Mouse (Mus musculus): ENCODE measurements at regions not wholly inside any gene's neighbourhood (a gene's known extent, or its start where the extent isn't known, plus 50 kb on each side); places are given as distances from the start of the nearest gene placed in this dataset.

- Histone ChIP-seq H3K4me2 (no peak overlapping the region), H3K36me3 (replicated peaks) (no peaks in the 10 kb centered on the region), H3K9ac (no peak overlapping the region), H3K9me3 (peaks cover 4% of the 10 kb centered on the region; the same call in 1 of the 2 replicates), H3K27ac (no peak overlapping the region), H3K4me1 (no peaks in the 10 kb centered on the region), H3K4me3 (replicated peaks) (no peak overlapping the region), H3K27me3 (no peaks in the 10 kb centered on the region)
- ATAC-seq (ENCODE audit: low FRiP score): no peak
- 90% methylated on average over 7 of the region's 7 CpGs for WGBS
Observed at GRCm38 (mm10) chr17:68143307-68143706, 130.3 kb upstream of the L3mbtl4 start.

DNA sequence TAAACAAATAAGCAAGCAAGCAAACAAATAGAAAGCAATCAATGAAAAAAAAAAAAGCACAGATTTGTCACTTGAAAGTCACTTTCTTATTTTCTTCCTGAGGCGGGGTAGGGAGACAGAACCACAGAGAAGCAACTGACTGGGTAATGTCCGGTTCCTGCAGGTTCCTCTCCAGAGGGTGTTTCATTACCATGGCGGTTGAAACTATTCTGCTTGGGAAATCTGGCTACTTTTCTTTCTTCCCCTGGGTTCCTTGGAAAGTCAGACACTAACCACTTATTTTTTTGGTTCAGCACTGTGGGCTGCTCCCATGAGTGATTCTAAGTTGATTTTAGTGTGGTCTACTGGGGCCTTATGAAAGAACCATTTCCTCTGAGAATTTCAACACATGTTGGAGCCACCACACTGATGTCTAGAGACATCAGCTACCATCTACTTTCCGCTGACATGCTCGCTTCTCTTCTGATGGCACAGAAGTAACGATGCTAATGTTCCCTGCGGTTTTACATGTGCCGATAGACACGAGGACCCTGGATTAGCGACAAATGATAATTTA lies 124.3 kb upstream of the L3mbtl4 start:
- Histone ChIP-seq H3K4me2 (no peak overlapping the region), H3K36me3 (replicated peaks) (no peaks in the 10 kb centered on the region), H3K4me3 (replicated peaks) (no peak overlapping the region), H3K27ac (no peak overlapping the region), H3K9me3 (peaks cover 4% of the 10 kb centered on the region; the same call in 1 of the 2 replicates), H3K27me3 (no peaks in the 10 kb centered on the region), H3K9ac (no peak overlapping the region), H3K4me1 (no peaks in the 10 kb centered on the region)
- WGBS: 93% methylated on average over 10 of the region's 10 CpGs
- ATAC-seq (ENCODE audit: low FRiP score): no peak

DNA sequence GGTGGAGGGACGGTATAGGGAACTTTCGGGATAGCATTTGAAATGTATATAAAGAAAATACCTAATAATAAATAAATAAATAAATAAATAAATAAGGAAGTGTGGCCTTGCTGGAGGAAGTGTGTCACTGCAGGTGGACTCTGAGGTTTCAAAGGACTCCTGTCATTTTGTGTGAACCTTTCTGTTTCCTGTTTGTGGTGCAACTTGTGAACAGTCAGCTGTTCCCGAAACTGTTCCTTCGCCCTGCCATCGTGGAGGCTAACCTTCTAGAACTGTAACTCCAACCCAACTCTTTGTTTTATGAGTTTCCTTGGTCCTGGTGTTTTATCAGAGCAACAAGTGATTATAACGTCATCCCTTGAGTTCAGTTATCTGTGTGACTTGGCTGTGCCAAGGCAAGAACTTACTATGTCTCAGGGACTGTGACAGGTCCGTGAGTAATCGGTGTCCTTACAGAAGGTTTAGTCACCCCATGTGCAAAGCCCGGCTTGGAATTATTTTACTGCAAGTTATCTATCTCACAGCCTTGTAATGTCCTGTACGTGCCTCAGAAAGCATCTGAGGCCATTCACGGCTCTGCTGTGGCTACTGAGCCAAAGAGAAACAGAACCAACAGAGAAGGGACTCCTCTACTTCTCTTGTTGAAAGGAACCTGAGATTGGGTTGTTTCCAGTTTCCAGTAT lies 121.0 kb upstream of the L3mbtl4 start:
- H3K9ac ChIP-seq: no peak overlapping the region
- no peak overlapping the region for H3K4me2 ChIP-seq
- no peaks in the 10 kb centered on the region; the same call in 1 of the 2 replicates for H3K4me1 ChIP-seq
- H3K9me3 ChIP-seq: peaks cover 2% of the 10 kb centered on the region; the same call in 1 of the 2 replicates
- WGBS: 93% methylated on average over 11 of the region's 11 CpGs
- H3K27me3 ChIP-seq: no peaks in the 10 kb centered on the region
- no peak for ATAC-seq (ENCODE audit: low FRiP score)
- H3K27ac ChIP-seq: no peak overlapping the region
- no peaks in the 10 kb centered on the region for H3K36me3 ChIP-seq (replicated peaks)
- H3K4me3 ChIP-seq (replicated peaks): no peak overlapping the region

- WGBS: 85% methylated on average over 4 of the region's 4 CpGs
- Histone ChIP-seq H3K27me3 (no peaks in the 10 kb centered on the region), H3K36me3 (replicated peaks) (no peaks in the 10 kb centered on the region), H3K4me1 (peaks cover 8% of the 10 kb centered on the region), H3K27ac (no peak overlapping the region), H3K4me2 (no peak overlapping the region), H3K9me3 (no peaks in the 10 kb centered on the region), H3K9ac (no peak overlapping the region), H3K4me3 (replicated peaks) (no peak overlapping the region)
- ATAC-seq (ENCODE audit: low FRiP score): no peak
Observed at GRCm38 (mm10) chr17:68154879-68155278, 118.7 kb upstream of the L3mbtl4 start.

DNA sequence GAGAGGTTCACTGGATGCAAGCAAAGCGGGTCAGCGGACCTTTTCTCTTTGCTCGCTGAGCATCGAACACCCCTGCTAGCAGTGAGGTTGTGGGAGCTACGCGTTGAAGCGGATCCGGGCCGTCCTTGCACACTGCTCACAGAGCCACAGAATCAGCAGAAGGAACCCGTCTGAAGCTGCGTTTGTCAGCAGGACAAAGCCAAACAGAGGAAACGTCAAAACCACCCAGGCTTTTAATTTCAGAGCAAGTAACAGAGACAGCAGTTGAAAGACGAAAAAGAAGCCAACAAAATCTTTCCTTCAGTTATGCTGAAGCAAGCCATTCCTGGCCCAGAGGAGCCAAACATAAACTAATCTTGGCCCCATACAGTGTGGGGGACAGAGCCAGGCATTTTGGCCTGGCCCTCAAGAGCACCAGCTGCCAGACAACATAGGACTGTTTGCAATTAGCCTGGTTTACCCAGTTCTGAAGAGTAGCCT lies 115.4 kb upstream of the L3mbtl4 start:
- Histone ChIP-seq H3K4me2 (peak overlapping the region; percentile 26), H3K4me3 (replicated peaks) (no peak overlapping the region), H3K9me3 (no peaks in the 10 kb centered on the region), H3K27me3 (no peaks in the 10 kb centered on the region), H3K27ac (no peak overlapping the region), H3K4me1 (peaks cover 8% of the 10 kb centered on the region), H3K9ac (no peak overlapping the region), H3K36me3 (replicated peaks) (no peaks in the 10 kb centered on the region)
- WGBS: 16% methylated on average over 13 of the region's 13 CpGs
- ATAC-seq (ENCODE audit: low FRiP score): peak; percentile 41; the same call in 1 of the 2 replicates

- Histone ChIP-seq H3K9me3 (no peaks in the 10 kb centered on the region), H3K27me3 (no peaks in the 10 kb centered on the region), H3K9ac (no peak overlapping the region), H3K27ac (no peak overlapping the region), H3K4me3 (replicated peaks) (no peak overlapping the region), H3K36me3 (replicated peaks) (no peaks in the 10 kb centered on the region), H3K4me2 (no peak overlapping the region), H3K4me1 (peaks cover 8% of the 10 kb centered on the region)
- WGBS: 87% methylated on average over 2 of the region's 2 CpGs
- no peak for ATAC-seq (ENCODE audit: low FRiP score)
Observed at GRCm38 (mm10) chr17:68161107-68161506, 112.5 kb upstream of the L3mbtl4 start.

GRCm38 (mm10) chr17:68163545-68163944 lies 110.1 kb upstream of the L3mbtl4 start:
- Histone ChIP-seq H3K9me3 (no peaks in the 10 kb centered on the region), H3K4me2 (no peak overlapping the region), H3K4me3 (replicated peaks) (no peak overlapping the region), H3K36me3 (replicated peaks) (no peaks in the 10 kb centered on the region), H3K27me3 (no peaks in the 10 kb centered on the region), H3K9ac (no peak overlapping the region), H3K27ac (no peak overlapping the region), H3K4me1 (peaks cover under 1% of the 10 kb centered on the region; the same call in 1 of the 2 replicates)
- no peak for ATAC-seq (ENCODE audit: low FRiP score)
- 63% methylated on average over 4 of the region's 4 CpGs for WGBS

GRCm38 (mm10) chr17:68164666-68165065 lies 108.9 kb upstream of the L3mbtl4 start:
- Histone ChIP-seq H3K4me3 (replicated peaks) (no peak overlapping the region), H3K9ac (no peak overlapping the region), H3K4me2 (no peak overlapping the region), H3K27ac (no peak overlapping the region), H3K27me3 (no peaks in the 10 kb centered on the region), H3K4me1 (no peaks in the 10 kb centered on the region), H3K9me3 (no peaks in the 10 kb centered on the region), H3K36me3 (replicated peaks) (no peaks in the 10 kb centered on the region)
- WGBS: 80% methylated on average over 2 of the region's 2 CpGs
- ATAC-seq (ENCODE audit: low FRiP score): no peak

- Histone ChIP-seq H3K4me2 (no peak overlapping the region), H3K9me3 (no peaks in the 10 kb centered on the region), H3K4me3 (replicated peaks) (no peak overlapping the region), H3K27ac (no peak overlapping the region), H3K9ac (no peak overlapping the region), H3K27me3 (no peaks in the 10 kb centered on the region), H3K4me1 (no peaks in the 10 kb centered on the region), H3K36me3 (replicated peaks) (no peaks in the 10 kb centered on the region)
- 70% methylated on average over 15 of the region's 15 CpGs for WGBS
- no peak for ATAC-seq (ENCODE audit: low FRiP score)
Observed at GRCm38 (mm10) chr17:68165171-68165825, 108.3 kb upstream of the L3mbtl4 start.

GRCm38 (mm10) chr17:68166397-68166796 lies 107.2 kb upstream of the L3mbtl4 start:
- 0 out of 2 replicates have a peak, but pooled peaks have one; percentile 27 for ATAC-seq (ENCODE audit: low FRiP score)
- Histone ChIP-seq H3K4me2 (no peak overlapping the region), H3K27me3 (no peaks in the 10 kb centered on the region), H3K9ac (no peak overlapping the region), H3K4me1 (no peaks in the 10 kb centered on the region), H3K36me3 (replicated peaks) (no peaks in the 10 kb centered on the region), H3K9me3 (no peaks in the 10 kb centered on the region), H3K27ac (no peak overlapping the region), H3K4me3 (replicated peaks) (no peak overlapping the region)
- WGBS: 85% methylated on average over 4 of the region's 4 CpGs

DNA sequence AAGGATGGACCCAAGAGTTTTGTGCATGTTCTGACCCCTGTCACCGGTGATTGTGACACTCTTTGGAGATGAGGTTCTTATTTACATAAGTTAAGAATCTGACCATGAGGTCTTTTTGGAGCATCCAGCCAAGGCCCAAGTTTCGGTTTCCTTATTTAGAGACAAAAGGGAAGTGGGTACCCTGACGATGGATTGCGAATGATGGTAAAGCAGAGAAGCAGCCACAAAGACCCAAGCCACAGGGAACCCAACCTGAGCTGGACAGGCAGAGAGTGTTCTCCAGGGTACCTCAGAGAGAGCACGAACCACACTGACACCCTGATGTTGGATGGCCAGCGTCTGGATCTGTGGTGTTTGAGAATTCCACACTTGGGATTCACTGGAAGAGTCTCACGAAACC lies 100.8 kb upstream of the L3mbtl4 start:
- ATAC-seq (ENCODE audit: low FRiP score): no peak
- Histone ChIP-seq H3K4me1 (no peaks in the 10 kb centered on the region), H3K9me3 (no peaks in the 10 kb centered on the region), H3K27ac (no peak overlapping the region), H3K27me3 (no peaks in the 10 kb centered on the region), H3K4me2 (no peak overlapping the region), H3K36me3 (replicated peaks) (no peaks in the 10 kb centered on the region), H3K4me3 (replicated peaks) (no peak overlapping the region), H3K9ac (no peak overlapping the region)
- WGBS: 84% methylated on average over 7 of the region's 7 CpGs

DNA sequence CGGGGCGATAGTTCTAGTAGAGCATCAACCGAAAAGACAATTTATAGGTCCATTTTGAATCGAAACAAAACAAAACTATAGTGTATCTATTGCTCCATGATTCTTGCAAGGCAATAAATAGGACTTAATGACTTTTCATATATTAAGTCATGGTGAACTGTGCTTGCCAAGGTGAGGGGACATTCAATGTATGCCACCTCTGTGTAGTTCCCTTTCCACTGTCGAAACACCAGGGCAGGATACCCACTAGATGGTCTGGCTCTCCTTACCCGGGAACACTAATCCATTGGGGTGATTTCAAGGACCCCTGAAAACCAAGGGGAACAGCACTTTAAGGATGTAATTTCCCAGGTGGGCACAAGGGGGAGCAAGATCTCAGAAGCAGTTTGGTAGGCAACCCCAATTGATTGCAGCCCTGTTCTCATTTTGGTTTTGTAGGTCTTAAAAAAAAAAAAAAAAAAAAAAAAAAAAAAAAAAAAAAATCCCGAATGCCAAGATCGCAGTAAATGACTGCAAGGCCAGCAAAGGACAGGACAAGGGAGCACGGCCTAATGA lies 96.9 kb upstream of the L3mbtl4 start:
- H3K9me3 ChIP-seq: no peaks in the 10 kb centered on the region
- no peaks in the 10 kb centered on the region for H3K36me3 ChIP-seq (replicated peaks)
- no peak overlapping the region for H3K9ac ChIP-seq
- H3K4me2 ChIP-seq: no peak overlapping the region
- WGBS: 66% methylated on average over 9 of the region's 9 CpGs
- no peaks in the 10 kb centered on the region for H3K4me1 ChIP-seq
- no peak overlapping the region for H3K4me3 ChIP-seq (replicated peaks)
- no peaks in the 10 kb centered on the region for H3K27me3 ChIP-seq
- peak; percentile 17; the same call in 1 of the 2 replicates for ATAC-seq (ENCODE audit: low FRiP score)
- no peak overlapping the region for H3K27ac ChIP-seq

Measured in forebrain, embryonic 12.5 days (tissue).